Mouse (Mus musculus) thymus, adult 2 months (tissue): ENCODE data around the gene Rb1. TPM values are rescaled to one million over a fixed set of nuclear protein-coding genes. Genes with fewer than 3 reads are reported as not detected.

Experiments used
- DNase-seq: peaks from one replicate; pipeline ENCODE4 v3.0.0; 2021
- H3K27ac ChIP-seq: fragments of 200-500 bp; 2 replicates; pipeline ENCODE4 v1.5.1; 2012; ENCODE audit warnings: low read length, control low read depth; ENCODE audit not compliant: control insufficient read depth, insufficient read depth
- H3K27me3 ChIP-seq: fragments of 200-500 bp; 2 replicates; pipeline ENCODE4 v1.6.1; 2012; ENCODE audit warnings: mild to moderate bottlenecking, low read length, moderate library complexity, mixed read lengths; ENCODE audit not compliant: control insufficient read depth, insufficient read depth
- H3K36me3 ChIP-seq: fragments of 200-500 bp; 2 replicates; pipeline ENCODE4 v1.6.1; 2012; ENCODE audit warnings: mild to moderate bottlenecking, low read length, moderate library complexity; ENCODE audit not compliant: control insufficient read depth, insufficient read depth
- H3K4me1 ChIP-seq: fragments of 200-500 bp; replicated peaks from 2 replicates; pipeline ENCODE4 v1.6.1; 2012; ENCODE audit warnings: low read length; ENCODE audit not compliant: control insufficient read depth, insufficient read depth
- H3K4me3 ChIP-seq: fragments of 200-500 bp; 2 replicates; pipeline ENCODE4 v1.5.1; 2012; ENCODE audit warnings: mild to moderate bottlenecking, low read length, control low read depth, moderate library complexity; ENCODE audit not compliant: control insufficient read depth, insufficient read depth
- CTCF ChIP-seq: fragments of 200-500 bp; IDR thresholded peaks from 2 replicates; pipeline ENCODE4 v1.5.1; 2012; ENCODE audit warnings: mild to moderate bottlenecking, control low read depth, low read length, moderate library complexity, borderline replicate concordance; ENCODE audit not compliant: control insufficient read depth, poor library complexity, insufficient read depth; ENCODE audit errors: extremely low read depth
- POLR2A ChIP-seq: fragments of 200-500 bp; IDR thresholded peaks from 2 replicates; pipeline ENCODE4 v1.6.1; 2012; ENCODE audit warnings: mild to moderate bottlenecking, low read length, control low read depth, moderate library complexity; ENCODE audit not compliant: control insufficient read depth, poor library complexity, insufficient read depth; ENCODE audit errors: extremely low read depth
- WGBS: fragments of 180-500 bp; shearing (Covaris S2); methylation state at CpG from one replicate; pipeline ENCODE4 v1.1.7; 2018; 5-methylcytosine and 5-hydroxymethylcytosine counted together
- polyA plus RNA-seq: library from polyadenylated mRNA; depleted of rRNA; stranded (reverse); fragments of >200 nt; gene quantifications from 2 replicates; pipeline ENCODE4 v1.2.3, GENCODE M21; 2012

The Rb1 gene
- polyA plus RNA-seq, 1 experiment = 17.1 TPM

- TF ChIP-seq POLR2A = no peak
- no peak for TF ChIP-seq CTCF
- 93% methylated on average over 7 of the region's 7 CpGs for WGBS
- peaks cover 14% of the 10 kb centered on the region for H3K36me3 ChIP-seq
- no peak for DNase-seq
- H3K27me3 ChIP-seq = no peaks in the 10 kb centered on the region
- H3K4me1 ChIP-seq = peaks cover 12% of the 10 kb centered on the region
- H3K4me3 ChIP-seq = no peak overlapping the region
- no peak overlapping the region for H3K27ac ChIP-seq
These were observed 68.3 kb downstream of the Rb1 start for GRCm38 (mm10) chr14:73257348-73257747.

DNA sequence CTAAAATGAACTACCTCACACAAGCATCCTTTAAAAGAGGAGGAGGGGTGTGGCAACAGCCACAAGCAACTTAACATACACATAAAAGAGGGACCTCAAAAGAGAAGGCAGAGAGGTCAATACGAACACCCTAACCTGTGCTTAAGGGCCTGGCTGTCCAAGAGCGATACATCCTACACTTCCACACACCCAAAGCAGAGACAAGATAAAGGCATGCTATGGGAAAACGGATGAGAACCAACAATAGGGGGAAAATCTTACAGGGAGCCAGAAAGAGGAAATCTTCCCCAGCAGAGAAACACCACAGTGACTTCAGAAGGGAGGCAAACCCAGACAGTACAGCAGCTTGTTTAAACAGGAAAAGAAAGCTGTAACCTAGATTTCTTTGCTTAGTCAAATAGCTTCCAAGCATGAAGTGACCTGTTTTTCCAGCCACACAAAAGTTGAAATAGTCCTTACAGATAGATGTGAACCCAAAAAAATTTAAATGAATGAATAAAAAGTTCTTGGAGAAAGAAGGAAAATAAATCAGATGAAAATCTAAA is 70.1 kb downstream of the Rb1 start:
- peaks cover 9% of the 10 kb centered on the region; the same call in 1 of the 2 replicates for H3K36me3 ChIP-seq
- peak; percentile 40 for DNase-seq
- H3K4me1 ChIP-seq = peaks cover 12% of the 10 kb centered on the region
- H3K4me3 ChIP-seq = no peak overlapping the region
- 56% methylated on average over 3 of the region's 3 CpGs for WGBS
- no peak for TF ChIP-seq CTCF
- TF ChIP-seq POLR2A = no peak
- H3K27me3 ChIP-seq = no peaks in the 10 kb centered on the region
- peak overlapping the region; percentile 71 for H3K27ac ChIP-seq

GRCm38 (mm10) chr14:73254412-73254811 is 71.2 kb downstream of the Rb1 start:
- no peaks in the 10 kb centered on the region for H3K27me3 ChIP-seq
- H3K27ac ChIP-seq = peak overlapping the region; percentile 11; the same call in 1 of the 2 replicates
- H3K4me3 ChIP-seq = no peak overlapping the region
- no peak for TF ChIP-seq POLR2A
- no peak for TF ChIP-seq CTCF
- WGBS = 94% methylated on average over 4 of the region's 4 CpGs
- peaks cover 12% of the 10 kb centered on the region for H3K4me1 ChIP-seq
- H3K36me3 ChIP-seq = 0 out of 2 replicates have a peak, but pooled peaks cover 4% of the 10 kb centered on the region
- DNase-seq = no peak

GRCm38 (mm10) chr14:73253453-73254251 is 72.0 kb downstream of the Rb1 start:
- Histone ChIP-seq H3K36me3 (0 out of 2 replicates have a peak, but pooled peaks cover 4% of the 10 kb centered on the region), H3K27me3 (no peaks in the 10 kb centered on the region), H3K4me3 (no peak overlapping the region), H3K4me1 (peaks cover 12% of the 10 kb centered on the region), H3K27ac (peak overlapping the region; percentile 86)
- 41% methylated on average over 6 of the region's 6 CpGs for WGBS
- no peak for DNase-seq
- TF ChIP-seq POLR2A (no peak), CTCF (no peak)

DNA sequence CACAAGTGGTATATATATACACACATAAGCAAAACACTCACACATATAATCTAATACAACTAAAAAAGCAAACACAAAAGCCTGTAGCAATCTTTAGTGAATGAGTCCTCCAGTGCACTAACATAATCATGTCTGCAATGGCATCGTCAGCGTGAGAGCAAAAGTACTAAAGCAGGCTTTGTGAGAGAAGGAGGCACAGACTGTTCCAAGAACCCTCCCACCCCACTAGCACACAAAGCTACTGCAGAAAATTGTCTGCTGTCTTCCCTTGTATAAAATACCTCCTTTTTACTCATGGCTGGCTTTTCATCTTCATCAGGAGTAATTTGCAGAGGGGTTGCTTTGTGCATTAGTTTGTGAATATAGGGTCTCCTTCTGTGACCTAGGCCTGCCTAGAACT is 73.3 kb downstream of the Rb1 start:
- no peak overlapping the region for H3K4me3 ChIP-seq
- H3K27me3 ChIP-seq = no peaks in the 10 kb centered on the region
- H3K36me3 ChIP-seq = 0 out of 2 replicates have a peak, but pooled peaks cover 4% of the 10 kb centered on the region
- WGBS = 90% methylated on average over 2 of the region's 2 CpGs
- TF ChIP-seq POLR2A (no peak), CTCF (no peak)
- no peak for DNase-seq
- H3K27ac ChIP-seq = no peak overlapping the region
- peaks cover 12% of the 10 kb centered on the region for H3K4me1 ChIP-seq

- Histone ChIP-seq H3K4me1 (peaks cover 9% of the 10 kb centered on the region), H3K27me3 (no peaks in the 10 kb centered on the region), H3K36me3 (0 out of 2 replicates have a peak, but pooled peaks cover 4% of the 10 kb centered on the region), H3K27ac (no peak overlapping the region), H3K4me3 (no peak overlapping the region)
- TF ChIP-seq POLR2A (no peak), CTCF (no peak)
- WGBS = 99% methylated on average over 2 of the region's 2 CpGs
- DNase-seq = no peak
These were observed 75.6 kb downstream of the Rb1 start for GRCm38 (mm10) chr14:73250056-73250455.

- H3K36me3 ChIP-seq = peaks cover 11% of the 10 kb centered on the region; the same call in 1 of the 2 replicates
- 85% methylated on average over 2 of the region's 2 CpGs for WGBS
- H3K27ac ChIP-seq = no peak overlapping the region; the same call in 1 of the 2 replicates
These were observed 81.5 kb downstream of the Rb1 start for GRCm38 (mm10) chr14:73244061-73244597.

More at GRCm38 (mm10) chr14:73244061-73244597, 81.5 kb downstream of the Rb1 start:
- Histone ChIP-seq H3K4me1 (0 out of 2 replicates have a peak, but pooled peaks cover 5% of the 10 kb centered on the region), H3K4me3 (no peak overlapping the region), H3K27me3 (no peaks in the 10 kb centered on the region)
- no peak for DNase-seq
- no peak for TF ChIP-seq CTCF
- TF ChIP-seq POLR2A = no peak
